Mouse (Mus musculus): ENCODE measurements around the gene Gdf10.

- TF ChIP-seq CTCF (IDR thresholded peaks at IDR 0.05; ENCODE audit: extremely low read depth, insufficient read depth, low read length), result no peak
- TF ChIP-seq POLR2A (IDR thresholded peaks at IDR 0.05; ENCODE audit: extremely low read depth, insufficient read depth, low read length), result no peak
Observed at GRCm38 (mm10) chr14:33903199-33903598, 20.2 kb upstream of the Gdf10 start.

Data from cortical plate, adult 2 months (tissue).